Mouse (Mus musculus) heart, embryonic 11.5 days (tissue): ENCODE results near the gene Olfr543. TPM values are rescaled to one million over a fixed set of nuclear protein-coding genes. Genes with fewer than 3 reads are reported as not detected.

ENCODE experiments used
- ATAC-seq: fragments of 200-750 bp; cut with Nextera tagmentation; replicated peaks from 2 replicates; pipeline ENCODE4 v1.8.0; 2017; ENCODE audit warnings: moderate library complexity; ENCODE audit not compliant: insufficient number of reproducible peaks, low FRiP score, low TSS enrichment
- H3K27ac ChIP-seq: fragments of 300-500 bp; sonication (generic); 2 replicates; pipeline ENCODE4 v1.5.1; 2014; ENCODE audit warnings: mild to moderate bottlenecking, low read depth, low read length
- H3K27me3 ChIP-seq: fragments of 300-500 bp; sonication (generic); 2 replicates; pipeline ENCODE4 v1.6.1; 2014; ENCODE audit warnings: mild to moderate bottlenecking, low read length, mixed read lengths; ENCODE audit not compliant: control insufficient read depth, insufficient read depth
- H3K36me3 ChIP-seq: fragments of 300-500 bp; sonication (generic); 2 replicates; pipeline ENCODE4 v1.6.1; 2014; ENCODE audit warnings: mild to moderate bottlenecking, low read length, moderate library complexity, mixed read lengths; ENCODE audit not compliant: control insufficient read depth, insufficient read depth
- H3K4me1 ChIP-seq: fragments of 300-500 bp; sonication (generic); 2 replicates; pipeline ENCODE4 v1.6.1; 2014; ENCODE audit warnings: low read length; ENCODE audit not compliant: control insufficient read depth, insufficient read depth
- H3K4me2 ChIP-seq: fragments of 300-500 bp; sonication (generic); 2 replicates; pipeline ENCODE4 v1.6.1; 2014; ENCODE audit warnings: mild to moderate bottlenecking, moderate library complexity
- H3K4me3 ChIP-seq: fragments of 300-500 bp; sonication (generic); 2 replicates; pipeline ENCODE4 v1.5.1; 2014; ENCODE audit warnings: low read depth, low read length
- H3K9ac ChIP-seq: fragments of 300-500 bp; sonication (generic); 2 replicates; pipeline ENCODE4 v1.6.1; 2014; ENCODE audit warnings: mild to moderate bottlenecking, low read depth, low read length, moderate library complexity
- H3K9me3 ChIP-seq: fragments of 300-500 bp; sonication (generic); replicated peaks from 2 replicates; pipeline ENCODE4 v1.6.1; 2016; ENCODE audit warnings: low read length; ENCODE audit not compliant: control insufficient read depth
- WGBS: fragments of 180-500 bp; shearing (Covaris S2); extraction: QIAGEN DNeasy Blood & Tissue Kit; methylation state at CpG from one replicate; pipeline ENCODE4 v1.1.7; 2014; ENCODE audit not compliant: insufficient replicate concordance; 5-methylcytosine and 5-hydroxymethylcytosine counted together
- polyA plus RNA-seq: library from polyadenylated mRNA; unstranded; fragments of >200 nt; fragmentation: Nextera tagmentation; extraction: Ambion mirVana; gene quantifications from 2 replicates; pipeline ENCODE4 v1.2.1, GENCODE M21; 2014

The Olfr543 gene
- polyA plus RNA-seq: 1.0 TPM in 1 of 2 replicates, not detected in the other

DNA sequence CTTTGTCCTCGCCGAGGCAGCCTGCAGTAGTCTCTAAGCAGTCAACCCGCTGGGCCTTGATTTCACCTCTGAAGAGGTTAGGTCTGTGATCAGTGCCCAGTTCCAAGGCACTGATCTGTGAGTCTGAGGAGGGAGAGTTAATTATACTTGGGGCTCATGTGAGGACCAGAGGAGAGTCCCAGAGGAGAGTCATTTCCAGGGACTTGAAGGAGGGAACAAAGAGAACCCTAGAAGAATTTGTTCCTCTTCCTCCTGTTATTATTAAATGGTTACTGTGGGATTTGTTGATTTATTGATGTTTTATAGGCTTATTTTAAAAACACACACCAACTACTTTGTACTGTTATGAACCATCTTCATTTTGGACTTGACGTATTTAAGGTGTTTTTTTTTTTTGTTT, at the start of gene Olfr543:
TSS of gene Olfr543 (minus strand) at position 101 of the 400 bp plus-strand sequence.
- no peak within 1 kb of the TSS for H3K4me3 ChIP-seq
- no peaks in the 10 kb centered on the region for H3K9me3 ChIP-seq
- H3K9ac ChIP-seq: no peak within 1 kb of the TSS
- no peak within 1 kb of the TSS for H3K4me2 ChIP-seq
- no peaks in the 10 kb centered on the region for H3K36me3 ChIP-seq
- H3K27me3 ChIP-seq: no peaks in the 10 kb centered on the region
- no peak within 1 kb of the TSS for H3K27ac ChIP-seq
- 0 out of 2 replicates have a peak, but pooled peaks cover 2% of the 10 kb centered on the region for H3K4me1 ChIP-seq
- no peak for ATAC-seq
- WGBS: 89% methylated on average over 4 of the region's 4 CpGs

- Histone ChIP-seq H3K27me3 (no peaks in the 10 kb centered on the region), H3K4me3 (no peak overlapping the region), H3K4me2 (no peak overlapping the region), H3K4me1 (no peaks in the 10 kb centered on the region), H3K9me3 (no peaks in the 10 kb centered on the region), H3K9ac (no peak overlapping the region), H3K27ac (no peak overlapping the region), H3K36me3 (no peaks in the 10 kb centered on the region)
- 67% methylated on average over 1 of the region's 1 CpGs for WGBS
- ATAC-seq: no peak
Measured at GRCm38 (mm10) chr7:102529052-102529451, 47.6 kb upstream of the Olfr543 start.

- H3K27me3 ChIP-seq: peaks cover 7% of the 10 kb centered on the region; the same call in 1 of the 2 replicates
- H3K4me3 ChIP-seq: no peak overlapping the region
- ATAC-seq: no peak
- no peak overlapping the region for H3K27ac ChIP-seq
- H3K9me3 ChIP-seq: no peaks in the 10 kb centered on the region
- no peaks in the 10 kb centered on the region for H3K36me3 ChIP-seq
- no peaks in the 10 kb centered on the region for H3K4me1 ChIP-seq
- no peak overlapping the region for H3K9ac ChIP-seq
- 72% methylated on average over 2 of the region's 2 CpGs for WGBS
- H3K4me2 ChIP-seq: no peak overlapping the region
Measured at GRCm38 (mm10) chr7:102517051-102517335, 35.5 kb upstream of the Olfr543 start.

GRCm38 (mm10) chr7:102516261-102517050, 35.0 kb upstream of the Olfr543 start:
- no peak overlapping the region for H3K4me3 ChIP-seq
- H3K4me2 ChIP-seq: no peak overlapping the region
- no peak for ATAC-seq
- H3K4me1 ChIP-seq: no peaks in the 10 kb centered on the region
- 65% methylated on average over 10 of the region's 10 CpGs for WGBS
- H3K27me3 ChIP-seq: peaks cover 10% of the 10 kb centered on the region; the same call in 1 of the 2 replicates
- no peak overlapping the region for H3K9ac ChIP-seq
- H3K36me3 ChIP-seq: no peaks in the 10 kb centered on the region
- H3K27ac ChIP-seq: no peak overlapping the region
- H3K9me3 ChIP-seq: no peaks in the 10 kb centered on the region

DNA sequence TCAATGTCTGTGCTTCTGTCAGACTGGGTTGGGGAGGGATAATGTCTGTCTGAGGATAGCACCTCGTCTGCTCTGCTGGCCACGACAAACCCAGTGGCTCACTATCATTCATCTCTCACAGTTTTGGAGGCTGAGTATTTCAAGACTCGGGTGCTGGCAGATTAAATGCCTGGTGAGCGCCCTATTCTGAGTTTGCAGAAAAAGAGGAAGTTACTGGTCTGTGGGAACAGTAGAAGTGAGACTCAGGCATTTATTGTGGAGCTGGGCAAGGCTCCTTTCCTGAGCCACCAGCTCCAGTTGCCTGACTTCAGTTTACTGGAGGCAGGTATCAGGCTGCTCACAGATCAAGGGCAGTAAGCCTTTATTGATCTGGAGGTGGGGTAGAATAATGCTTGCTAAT, 32.7 kb upstream of the Olfr543 start:
- H3K9ac ChIP-seq: no peak overlapping the region
- peaks cover 10% of the 10 kb centered on the region; the same call in 1 of the 2 replicates for H3K27me3 ChIP-seq
- H3K27ac ChIP-seq: no peak overlapping the region
- no peaks in the 10 kb centered on the region for H3K4me1 ChIP-seq
- ATAC-seq: no peak
- no peaks in the 10 kb centered on the region for H3K36me3 ChIP-seq
- no peaks in the 10 kb centered on the region for H3K9me3 ChIP-seq
- H3K4me2 ChIP-seq: no peak overlapping the region
- WGBS: 30% methylated on average over 4 of the region's 4 CpGs
- no peak overlapping the region for H3K4me3 ChIP-seq

GRCm38 (mm10) chr7:102512814-102513435, 31.4 kb upstream of the Olfr543 start:
- Histone ChIP-seq H3K36me3 (no peaks in the 10 kb centered on the region), H3K9ac (peak overlapping the region; percentile 72), H3K4me2 (peak overlapping the region; percentile 94), H3K9me3 (no peaks in the 10 kb centered on the region), H3K4me1 (no peaks in the 10 kb centered on the region), H3K4me3 (peak overlapping the region; percentile 56), H3K27ac (no peak overlapping the region), H3K27me3 (peaks cover 10% of the 10 kb centered on the region; the same call in 1 of the 2 replicates)
- peak; percentile 88 for ATAC-seq
- WGBS: under 1% methylated on average over 50 of the region's 54 CpGs

DNA sequence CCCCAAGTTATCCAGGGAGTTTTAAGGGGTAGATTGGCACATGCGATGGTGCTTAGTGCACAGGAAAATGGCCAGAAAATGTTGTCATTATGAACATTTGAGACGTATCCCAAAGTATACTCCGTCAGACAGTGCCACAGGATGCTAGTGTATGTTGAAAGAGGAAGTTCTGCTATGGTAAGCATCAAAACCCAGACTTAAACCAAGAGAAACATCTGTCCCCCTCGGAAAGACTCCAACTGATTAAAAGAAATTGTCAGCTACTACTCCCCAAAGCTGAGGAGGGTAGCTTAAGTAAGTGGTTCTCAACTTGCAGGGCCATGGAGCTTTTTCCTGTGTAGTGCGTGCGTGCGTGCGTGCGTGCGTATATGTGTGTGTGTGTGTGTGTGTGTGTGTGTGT, 30.4 kb upstream of the Olfr543 start:
- Histone ChIP-seq H3K4me1 (no peaks in the 10 kb centered on the region), H3K27me3 (peaks cover 10% of the 10 kb centered on the region; the same call in 1 of the 2 replicates), H3K9ac (no peak overlapping the region)

DNA sequence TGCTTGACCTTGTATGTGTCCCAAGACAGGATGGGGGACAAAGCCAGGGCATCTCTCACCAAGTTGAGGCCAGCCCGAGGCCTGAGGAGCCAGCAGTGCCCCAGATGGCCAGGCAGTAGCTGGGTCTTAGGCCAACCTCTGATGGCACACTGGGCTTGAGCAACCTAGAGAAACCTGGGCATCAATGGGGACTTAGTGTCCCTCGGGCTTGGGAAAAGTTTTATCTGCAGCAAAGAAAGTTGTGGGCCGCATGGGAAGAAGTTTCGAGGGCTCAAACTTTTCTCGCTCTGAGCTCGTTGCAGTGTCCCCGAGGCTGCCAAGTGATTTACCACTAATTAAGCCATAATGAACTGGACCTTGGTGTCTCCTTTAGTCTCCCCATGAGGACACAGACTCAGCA, 28.2 kb upstream of the Olfr543 start:
- H3K4me3 ChIP-seq: no peak overlapping the region
- H3K9ac ChIP-seq: no peak overlapping the region
- peaks cover 10% of the 10 kb centered on the region; the same call in 1 of the 2 replicates for H3K27me3 ChIP-seq
- H3K27ac ChIP-seq: no peak overlapping the region
- H3K4me1 ChIP-seq: no peaks in the 10 kb centered on the region
- ATAC-seq: no peak
- H3K4me2 ChIP-seq: no peak overlapping the region
- no peaks in the 10 kb centered on the region for H3K36me3 ChIP-seq
- 69% methylated on average over 7 of the region's 7 CpGs for WGBS
- no peaks in the 10 kb centered on the region for H3K9me3 ChIP-seq

More for the DNA sequence above, 30.4 kb upstream of the Olfr543 start:
- Histone ChIP-seq H3K27ac (no peak overlapping the region), H3K9me3 (no peaks in the 10 kb centered on the region), H3K4me2 (no peak overlapping the region), H3K36me3 (no peaks in the 10 kb centered on the region), H3K4me3 (no peak overlapping the region)
- no peak for ATAC-seq
- WGBS: 91% methylated on average over 10 of the region's 10 CpGs
